Mouse (Mus musculus) ES-Bruce4 (cell line): ENCODE measurements around the gene Grm4. TPM values are rescaled to one million over a fixed set of nuclear protein-coding genes. Genes with fewer than 3 reads are reported as not detected.

Experiments used
- H3K27ac ChIP-seq: 2 replicates; pipeline ENCODE4 v1.5.1; 2012; ENCODE audit warnings: low read length, inconsistent platforms; ENCODE audit not compliant: insufficient read depth
- H3K27me3 ChIP-seq: 2 replicates; pipeline ENCODE4 v1.6.1; 2012; ENCODE audit warnings: mild to moderate bottlenecking, low read length, inconsistent platforms; ENCODE audit not compliant: control insufficient read depth, poor library complexity, insufficient read depth, severe bottlenecking
- H3K36me3 ChIP-seq: 2 replicates; pipeline ENCODE4 v1.6.1; 2012; ENCODE audit warnings: inconsistent platforms, mild to moderate bottlenecking, low read length, moderate library complexity; ENCODE audit not compliant: control insufficient read depth, poor library complexity, insufficient read depth, severe bottlenecking
- H3K4me1 ChIP-seq: one replicate; pipeline ENCODE4 v1.8.1; 2011; ENCODE audit warnings: low read length; ENCODE audit not compliant: control insufficient read depth, insufficient read depth
- H3K4me3 ChIP-seq: 2 replicates; pipeline ENCODE4 v1.5.1; 2011; ENCODE audit warnings: low read depth, mild to moderate bottlenecking, low read length
- H3K9ac ChIP-seq: 2 replicates; pipeline ENCODE4 v1.6.1; 2012; ENCODE audit warnings: low read depth, mild to moderate bottlenecking, inconsistent platforms; ENCODE audit not compliant: poor library complexity, severe bottlenecking
- H3K9me3 ChIP-seq: replicated peaks from 2 replicates; pipeline ENCODE4 v1.6.1; 2012; ENCODE audit warnings: mild to moderate bottlenecking, low read length, inconsistent platforms; ENCODE audit not compliant: control insufficient read depth, poor library complexity, insufficient read depth, severe bottlenecking
- CTCF ChIP-seq: IDR thresholded peaks from one replicate; pipeline ENCODE4 v1.8.1; 2011; ENCODE audit warnings: low read depth, low read length
- EP300 ChIP-seq: IDR thresholded peaks from 2 replicates; pipeline ENCODE4 v1.6.1; 2011; ENCODE audit warnings: low read depth, low read length; ENCODE audit not compliant: insufficient read depth
- POLR2A ChIP-seq: IDR thresholded peaks from one replicate; pipeline ENCODE4 v1.8.1; 2011; ENCODE audit warnings: low read length; ENCODE audit not compliant: insufficient read depth
- polyA plus RNA-seq: library from polyadenylated mRNA; stranded (reverse); fragments of >200 nt; gene quantifications from 2 replicates; pipeline ENCODE4 v1.2.4, GENCODE M21; 2011; ENCODE audit warnings: low read depth; ENCODE audit not compliant: missing spikeins, insufficient read depth, insufficient read length

The Grm4 gene
- polyA plus RNA-seq, 1 experiment: 0.63 TPM

GRCm38 (mm10) chr17:27393931-27394330 is 127.3 kb downstream of the Grm4 start:
- Histone ChIP-seq H3K9me3 (no peaks in the 10 kb centered on the region), H3K4me3 (no peak overlapping the region), H3K9ac (no peak overlapping the region), H3K36me3 (no peaks in the 10 kb centered on the region), H3K27me3 (no peaks in the 10 kb centered on the region), H3K4me1 (peaks cover 7% of the 10 kb centered on the region), H3K27ac (no peak overlapping the region)
- TF ChIP-seq CTCF (no peak), EP300 (no peak), POLR2A (no peak)

DNA sequence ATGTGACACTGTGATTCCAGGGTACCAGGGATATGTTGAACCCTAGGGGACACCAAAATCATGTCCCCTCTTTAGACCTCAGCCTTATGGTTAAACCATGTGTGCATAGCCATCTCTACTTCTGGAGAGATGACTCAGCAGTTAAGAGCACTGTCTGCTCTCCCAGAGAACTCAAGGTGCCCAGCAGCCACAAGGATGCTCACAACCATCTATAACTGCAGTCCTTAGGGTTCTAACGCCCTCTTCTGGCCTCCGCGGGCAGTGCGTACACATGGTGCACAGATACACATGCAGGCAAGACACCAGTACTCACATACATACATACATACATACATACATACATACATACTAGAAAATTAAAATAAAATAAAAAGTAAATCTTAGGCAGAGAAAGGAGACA is 127.8 kb downstream of the Grm4 start:
- no peak overlapping the region for H3K27ac ChIP-seq
- H3K27me3 ChIP-seq: no peaks in the 10 kb centered on the region
- peak; percentile 50; the same call in 1 of the 2 replicates for TF ChIP-seq EP300
- no peak for TF ChIP-seq POLR2A
- peak; percentile 90 for TF ChIP-seq CTCF
- peaks cover 7% of the 10 kb centered on the region for H3K4me1 ChIP-seq
- no peaks in the 10 kb centered on the region for H3K36me3 ChIP-seq
- H3K9ac ChIP-seq: no peak overlapping the region
- no peaks in the 10 kb centered on the region for H3K9me3 ChIP-seq
- no peak overlapping the region for H3K4me3 ChIP-seq

DNA sequence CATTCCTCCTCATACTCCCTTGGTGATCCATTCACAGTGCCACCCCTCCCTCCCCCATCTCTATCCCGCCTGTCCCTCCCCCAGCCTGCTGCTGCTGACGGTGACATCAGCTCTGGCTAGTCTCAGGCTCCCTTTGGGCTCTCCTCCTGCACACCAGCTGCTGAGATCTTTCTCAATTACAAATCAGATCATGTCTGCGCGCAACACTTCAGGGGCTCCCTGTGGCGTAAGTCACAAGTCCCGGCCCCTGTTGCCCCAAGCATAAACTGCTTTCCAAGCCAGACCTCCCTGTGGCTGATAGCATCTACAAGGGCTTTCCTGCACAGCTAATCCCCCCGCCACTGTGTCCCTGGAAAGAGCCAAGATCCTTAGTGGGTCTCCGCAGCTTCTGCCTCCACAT is 128.3 kb downstream of the Grm4 start:
- TF ChIP-seq CTCF (no peak), POLR2A (no peak), EP300 (no peak)
- H3K27me3 ChIP-seq: no peaks in the 10 kb centered on the region
- no peak overlapping the region; the same call in 1 of the 2 replicates for H3K9ac ChIP-seq
- no peak overlapping the region for H3K27ac ChIP-seq
- no peak overlapping the region for H3K4me3 ChIP-seq
- peaks cover 7% of the 10 kb centered on the region for H3K4me1 ChIP-seq
- H3K36me3 ChIP-seq: no peaks in the 10 kb centered on the region
- no peaks in the 10 kb centered on the region for H3K9me3 ChIP-seq

DNA sequence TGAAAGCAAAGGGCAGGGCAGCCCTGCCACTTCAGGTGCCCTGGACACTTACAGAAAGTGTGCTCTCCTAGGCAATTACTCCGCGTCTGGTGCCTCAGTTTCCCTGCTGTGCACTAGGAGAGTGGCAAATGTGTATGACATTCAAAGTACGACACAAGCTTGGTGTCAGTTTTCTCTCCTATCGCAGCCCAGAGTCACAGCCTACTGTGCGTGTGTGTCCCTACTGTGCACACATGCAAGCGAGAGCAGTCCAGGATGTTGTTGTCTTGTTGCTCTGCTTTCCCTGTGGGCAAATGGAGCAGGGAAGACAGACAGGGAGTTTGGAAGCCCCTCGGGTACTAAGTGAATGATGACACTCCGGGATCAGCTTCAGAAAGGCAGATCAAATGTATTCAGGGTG is 131.2 kb downstream of the Grm4 start:
- Histone ChIP-seq H3K4me3 (no peak overlapping the region), H3K4me1 (peaks cover 12% of the 10 kb centered on the region), H3K9ac (no peak overlapping the region), H3K27me3 (no peaks in the 10 kb centered on the region), H3K36me3 (no peaks in the 10 kb centered on the region), H3K27ac (no peak overlapping the region), H3K9me3 (peaks cover 4% of the 10 kb centered on the region)
- TF ChIP-seq EP300 (no peak), CTCF (no peak)

- Histone ChIP-seq H3K4me3 (no peak overlapping the region), H3K27me3 (no peaks in the 10 kb centered on the region), H3K36me3 (no peaks in the 10 kb centered on the region), H3K9me3 (peaks cover 4% of the 10 kb centered on the region), H3K4me1 (peaks cover 12% of the 10 kb centered on the region), H3K27ac (no peak overlapping the region), H3K9ac (no peak overlapping the region)
- TF ChIP-seq EP300: no peak
- no peak for TF ChIP-seq CTCF
Measured at GRCm38 (mm10) chr17:27389221-27390000, 131.8 kb downstream of the Grm4 start.

GRCm38 (mm10) chr17:27386438-27386837 is 134.8 kb downstream of the Grm4 start:
- no peak overlapping the region for H3K4me3 ChIP-seq
- peaks cover 7% of the 10 kb centered on the region for H3K4me1 ChIP-seq
- no peak overlapping the region for H3K9ac ChIP-seq
- TF ChIP-seq EP300 (no peak), CTCF (no peak), POLR2A (no peak)
- H3K36me3 ChIP-seq: no peaks in the 10 kb centered on the region
- no peak overlapping the region for H3K27ac ChIP-seq
- H3K9me3 ChIP-seq: peaks cover 4% of the 10 kb centered on the region
- no peaks in the 10 kb centered on the region for H3K27me3 ChIP-seq
